Mouse (Mus musculus) retina, postnatal 7 days (tissue): Measurements from ENCODE around the gene Klrb1c.
"Not testable (repeated sequence)": the region's sequence is repeated elsewhere in the genome, so short reads cannot be mapped to it uniquely, and the experiment has no call there.

Experiments used
- DNase-seq: peaks from one replicate; pipeline ENCODE4 v3.0.0-alpha.2; 2012; ENCODE audit warnings: low read depth, low spot score

Gene Klrb1c

GRCm38 (mm10) chr6:128755402-128755763, 33.6 kb downstream of the Klrb1c start:
- not testable (repeated sequence) for DNase-seq

GRCm38 (mm10) chr6:128754748-128755401, 34.1 kb downstream of the Klrb1c start:
- not testable (repeated sequence) for DNase-seq

- DNase-seq = not testable (repeated sequence)
Observed at GRCm38 (mm10) chr6:128754265-128754664, 34.8 kb downstream of the Klrb1c start.

- peak; percentile 56 for DNase-seq
Observed at GRCm38 (mm10) chr6:128753610-128754224, 35.3 kb downstream of the Klrb1c start.

- DNase-seq = not testable (repeated sequence)
Observed at GRCm38 (mm10) chr6:128747006-128747405, 42.0 kb downstream of the Klrb1c start.

GRCm38 (mm10) chr6:128737445-128737844, 51.6 kb downstream of the Klrb1c start:
- DNase-seq = no peak

GRCm38 (mm10) chr6:128736100-128736499, 52.9 kb downstream of the Klrb1c start:
- DNase-seq = no peak

GRCm38 (mm10) chr6:128734896-128735295, 54.1 kb downstream of the Klrb1c start:
- no peak for DNase-seq

- no peak for DNase-seq
Observed at GRCm38 (mm10) chr6:128733908-128734679, 54.9 kb downstream of the Klrb1c start.

GRCm38 (mm10) chr6:128732032-128732431, 57.0 kb downstream of the Klrb1c start:
- DNase-seq = no peak
